Mouse (Mus musculus): ENCODE measurements at regions not wholly inside any gene's neighbourhood (a gene's known extent, or its start where the extent isn't known, plus 50 kb on each side); places are given as distances from the start of the nearest gene placed in this dataset.
"Not testable (repeated sequence)": the region's sequence is repeated elsewhere in the genome, so short reads cannot be mapped to it uniquely, and the experiment has no call there.

GRCm38 (mm10) chr10:3192291-3192690 lies 75.3 kb downstream of the H60c start:
- no peak for DNase-seq

GRCm38 (mm10) chr10:3188361-3188760 lies 79.2 kb downstream of the H60c start:
- DNase-seq = no peak

- peak; percentile 18 to 19 for DNase-seq
Measured at GRCm38 (mm10) chr10:3180103-3180502, 87.5 kb downstream of the H60c start.

- DNase-seq = peak; percentile 6 to 12
Measured at GRCm38 (mm10) chr10:3173601-3174000, 94.0 kb downstream of the H60c start.

- DNase-seq = not testable (repeated sequence)
Measured at GRCm38 (mm10) chr10:3172927-3173326, 94.6 kb downstream of the H60c start.

- no peak for DNase-seq
Measured at GRCm38 (mm10) chr10:3172257-3172656, 95.3 kb downstream of the H60c start.

GRCm38 (mm10) chr10:3171366-3171765 lies 96.2 kb downstream of the H60c start:
- DNase-seq = peak; percentile 29 to 47

GRCm38 (mm10) chr10:3155542-3155941 lies 112.0 kb downstream of the H60c start:
- DNase-seq = no peak

GRCm38 (mm10) chr10:3148171-3148570 lies 119.4 kb downstream of the H60c start:
- DNase-seq = no peak

- no peak for DNase-seq
Measured at GRCm38 (mm10) chr10:3139306-3139705, 128.3 kb downstream of the H60c start.

- DNase-seq = no peak
Measured at GRCm38 (mm10) chr10:3127491-3127890, 140.1 kb downstream of the H60c start.

GRCm38 (mm10) chr10:3117451-3118070 lies 150.0 kb downstream of the H60c start:
- no peak for DNase-seq

GRCm38 (mm10) chr10:3114421-3114820 lies 153.2 kb downstream of the H60c start:
- DNase-seq = not testable (repeated sequence)

GRCm38 (mm10) chr10:3107955-3108354 lies 159.6 kb downstream of the H60c start:
- DNase-seq = not testable (repeated sequence)

Data from cerebellum, postnatal 36 days (tissue).